Mouse (Mus musculus) lung, postnatal 0 days (tissue): Measurements from ENCODE around the gene Bex6.

Experiments
- CTCF ChIP-seq: IDR thresholded peaks from 2 replicates; pipeline ENCODE4 v1.5.1; 2016; ENCODE audit warnings: antibody characterized with exemption, mild to moderate bottlenecking
- EP300 ChIP-seq: IDR thresholded peaks from 2 replicates; pipeline ENCODE4 v1.6.1; 2016; ENCODE audit warnings: antibody characterized with exemption, mild to moderate bottlenecking, control low read depth

- TF ChIP-seq CTCF (no peak), EP300 (no peak)
Observed at GRCm38 (mm10) chr16:32153976-32154375, 25.6 kb upstream of the Bex6 start.
